Mouse (Mus musculus): ENCODE measurements at regions not wholly inside any gene's neighbourhood (a gene's known extent, or its start where the extent isn't known, plus 50 kb on each side); places are given as distances from the start of the nearest gene placed in this dataset.
A peak's percentile ranks its signal among the peaks of the same experiment; 100 is the strongest.
"Not testable (repeated sequence)": the region's sequence is repeated elsewhere in the genome, so short reads cannot be mapped to it uniquely, and the experiment has no call there.

- DNase-seq (ENCODE audit: low spot score) = no peak
These were observed 68.1 kb upstream of the Adamts18 start for GRCm38 (mm10) chr8:113916649-113917048.

DNA sequence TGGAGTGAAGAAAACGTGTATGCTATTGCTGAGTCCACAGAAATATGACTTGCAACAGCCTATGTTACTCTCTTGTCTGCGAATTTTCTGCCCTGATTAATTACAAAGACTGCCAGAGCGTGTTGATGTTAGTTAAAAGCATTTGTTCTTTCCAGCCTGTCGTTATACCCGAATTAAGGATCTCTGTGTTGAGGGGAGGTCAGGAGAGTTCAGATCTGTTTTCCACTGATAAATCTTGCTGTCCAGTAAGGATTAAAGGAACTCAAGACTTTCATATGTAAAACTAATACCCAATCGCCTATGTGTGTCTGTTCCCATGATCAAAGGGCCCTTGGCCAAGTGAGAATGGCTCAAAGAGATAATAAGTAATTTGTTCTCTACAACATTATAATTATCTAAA lies 68.7 kb upstream of the Adamts18 start:
- no peak for DNase-seq (ENCODE audit: low spot score)

DNA sequence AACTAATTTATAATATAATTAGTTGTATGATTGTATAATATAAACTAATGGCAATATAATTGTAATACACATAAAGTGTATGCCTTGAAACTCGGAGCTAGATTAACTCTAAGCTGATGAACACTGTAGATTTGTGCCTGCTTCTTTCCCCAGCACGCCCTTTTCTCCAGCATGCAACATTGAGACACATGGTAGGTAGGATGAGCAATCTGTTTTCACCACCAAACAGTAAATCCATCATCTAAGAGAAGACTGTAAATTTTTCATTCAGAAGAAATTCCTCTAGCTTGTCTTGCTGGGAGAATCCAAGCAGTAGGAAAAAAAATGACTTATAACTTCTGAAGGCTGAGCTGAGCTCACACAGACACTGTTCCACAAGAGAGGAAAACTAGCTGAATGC lies 71.8 kb upstream of the Adamts18 start:
- DNase-seq (ENCODE audit: low spot score) = no peak

DNA sequence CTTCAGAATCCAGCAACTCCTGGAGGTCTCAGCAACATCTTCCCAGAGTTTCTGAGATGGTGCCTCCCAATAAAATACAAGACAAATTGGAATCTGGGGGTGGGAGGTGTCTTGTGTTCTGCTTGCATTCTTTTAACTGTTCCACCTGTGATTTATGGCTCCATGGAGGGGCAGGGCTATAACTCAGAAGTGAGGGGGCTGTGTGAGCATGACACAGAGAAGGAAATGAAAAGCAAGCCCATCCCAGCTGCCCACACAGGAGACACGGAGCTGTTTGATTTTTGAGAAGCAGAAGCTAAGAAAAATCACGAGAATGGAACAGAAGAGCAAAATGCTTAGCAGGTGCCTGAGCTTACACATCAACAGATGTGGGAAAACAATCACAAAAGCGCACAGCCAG lies 74.8 kb upstream of the Adamts18 start:
- no peak for DNase-seq (ENCODE audit: low spot score)

- no peak for DNase-seq (ENCODE audit: low spot score)
These were observed 105.2 kb upstream of the Adamts18 start for GRCm38 (mm10) chr8:113953721-113954120.

DNA sequence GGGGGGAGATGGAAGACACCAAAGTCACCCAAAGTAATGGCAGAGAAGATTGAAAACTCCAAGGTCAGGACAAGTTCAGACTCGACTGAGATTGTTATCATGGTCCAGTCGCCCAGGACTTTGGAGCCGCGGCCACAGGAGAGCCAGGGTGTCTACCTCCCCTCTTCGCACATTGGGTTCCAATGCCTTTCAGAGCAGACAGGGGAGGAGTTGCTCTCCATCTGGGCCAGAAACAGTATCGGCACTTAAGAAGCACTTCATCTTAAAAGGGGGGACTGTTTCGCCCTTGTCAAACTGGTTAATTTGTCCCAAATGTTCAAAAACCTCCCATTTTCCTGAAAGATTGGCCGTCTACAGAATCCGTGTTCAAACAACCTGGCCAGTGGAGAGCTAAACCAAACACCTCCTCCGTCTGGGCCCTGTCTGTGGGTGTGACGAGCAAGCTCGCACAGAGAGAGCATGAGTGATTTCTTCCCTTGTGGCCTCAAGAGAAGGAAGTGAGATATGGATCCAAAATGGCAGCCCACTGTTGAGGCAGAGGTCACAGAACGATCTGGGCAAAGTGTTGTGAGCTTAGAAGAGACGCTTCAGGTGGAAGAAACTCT lies 108.0 kb upstream of the Adamts18 start:
- no peak for DNase-seq (ENCODE audit: low spot score)

GRCm38 (mm10) chr8:113957821-113958220 lies 109.3 kb upstream of the Adamts18 start:
- no peak for DNase-seq (ENCODE audit: low spot score)

GRCm38 (mm10) chr8:113975810-113976209 lies 127.3 kb upstream of the Adamts18 start:
- no peak for DNase-seq (ENCODE audit: low spot score)

DNA sequence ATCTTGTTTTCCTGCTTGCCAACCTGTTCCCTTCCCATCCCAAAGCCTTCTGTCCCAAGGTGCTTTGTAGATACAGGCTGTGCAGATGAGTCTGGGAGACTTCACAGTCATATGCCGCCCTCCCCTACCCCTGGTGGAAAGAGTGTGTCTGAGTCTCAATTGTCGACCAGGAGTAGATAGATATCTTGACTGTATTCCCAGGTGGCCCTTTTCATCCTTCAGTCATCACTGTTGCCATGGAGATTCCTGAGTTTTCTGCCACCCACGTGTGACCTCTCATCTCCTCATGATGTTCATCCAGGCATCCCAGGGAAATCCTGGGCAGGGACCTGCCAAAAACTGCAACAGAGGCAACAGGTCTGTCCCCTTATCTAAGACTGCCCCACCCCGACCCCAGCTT lies 128.1 kb upstream of the Adamts18 start:
- no peak for DNase-seq (ENCODE audit: low spot score)

DNA sequence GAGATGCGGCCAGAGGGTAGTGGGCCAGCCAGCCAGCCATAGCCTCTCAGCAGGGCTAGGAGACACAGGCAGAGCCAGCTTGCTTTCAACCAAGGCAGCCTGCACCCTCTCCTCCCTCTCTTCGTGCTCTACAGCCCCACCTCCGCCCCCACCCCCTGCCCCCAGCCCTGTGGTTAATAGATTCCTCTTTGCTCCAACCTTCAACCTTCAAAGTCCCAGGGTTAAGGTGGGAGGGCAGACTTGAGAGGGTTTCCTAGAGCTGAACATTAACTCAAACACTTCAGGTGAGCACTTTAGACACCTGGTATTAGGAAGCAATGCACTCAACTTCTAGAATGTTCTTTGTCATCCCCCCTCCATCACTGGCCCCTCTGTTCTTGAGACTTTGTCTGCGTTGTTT lies 128.5 kb upstream of the Adamts18 start:
- DNase-seq (ENCODE audit: low spot score) = no peak

DNA sequence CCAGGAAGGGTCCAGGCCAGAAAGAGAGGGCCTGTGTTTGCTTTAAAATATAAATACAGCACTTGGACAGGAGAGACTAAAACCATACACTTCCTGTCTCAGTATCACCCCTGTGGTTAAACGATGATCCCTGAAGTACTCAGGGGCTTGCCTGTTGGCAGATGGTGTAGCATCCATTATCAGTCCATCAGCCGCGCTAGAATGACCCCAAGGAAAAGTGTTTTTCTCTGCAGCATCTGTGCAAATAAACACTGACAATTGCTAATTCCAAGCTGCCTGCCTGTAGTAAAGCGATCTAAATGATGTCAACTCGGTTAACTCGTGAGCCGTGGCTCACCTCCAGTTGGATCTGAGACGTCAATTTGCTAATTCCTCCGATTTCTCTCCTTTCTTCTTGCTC lies 130.4 kb upstream of the Adamts18 start:
- DNase-seq (ENCODE audit: low spot score) = no peak

GRCm38 (mm10) chr8:113979837-113980236 lies 131.3 kb upstream of the Adamts18 start:
- no peak for DNase-seq (ENCODE audit: low spot score)

DNA sequence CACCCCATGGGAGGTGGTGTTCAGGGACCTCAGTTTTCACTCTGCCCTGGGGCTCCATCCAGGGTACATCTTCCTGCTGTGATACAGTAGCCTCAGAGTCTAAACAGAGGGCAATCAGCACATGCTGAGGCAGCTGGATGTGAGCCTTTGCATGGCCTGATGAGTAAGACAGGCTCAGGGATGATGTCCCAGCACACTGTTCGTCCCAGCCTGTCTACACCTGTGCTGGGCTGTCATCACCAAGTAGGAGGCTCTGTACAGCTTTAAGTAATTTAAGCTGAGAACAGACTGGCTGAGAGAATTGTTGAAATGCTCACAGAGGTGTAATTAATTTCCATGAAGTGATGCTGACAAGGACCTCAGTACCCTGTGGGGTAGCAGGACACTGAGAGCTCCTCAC lies 132.8 kb upstream of the Adamts18 start:
- no peak for DNase-seq (ENCODE audit: low spot score)

DNA sequence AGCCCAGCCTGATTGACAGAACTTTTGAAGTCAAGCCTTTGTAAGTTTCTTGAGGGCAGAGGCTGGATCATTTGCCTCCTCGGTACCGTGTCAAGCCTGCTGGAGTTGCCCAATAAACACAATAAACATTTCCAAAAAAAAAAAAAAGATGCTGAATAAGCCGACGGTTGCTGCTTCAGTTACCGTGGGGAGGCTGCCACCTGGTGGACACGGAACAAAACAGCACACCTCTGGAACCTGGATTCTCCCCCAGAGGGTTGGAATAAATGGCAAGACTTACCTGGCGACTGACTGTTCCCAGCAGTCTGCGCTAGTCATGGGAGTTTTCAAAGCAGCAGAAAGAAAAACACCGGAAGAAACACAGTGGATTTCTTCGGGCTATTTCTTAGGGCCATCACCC lies 136.3 kb upstream of the Adamts18 start:
- peak; percentile 17 for DNase-seq (ENCODE audit: low spot score)

- no peak for DNase-seq (ENCODE audit: low spot score)
These were observed 136.9 kb upstream of the Adamts18 start for GRCm38 (mm10) chr8:113985471-113985870.

- no peak for DNase-seq (ENCODE audit: low spot score)
These were observed 137.4 kb upstream of the Adamts18 start for GRCm38 (mm10) chr8:113985948-113986347.

- DNase-seq (ENCODE audit: low spot score) = no peak
These were observed 142.2 kb upstream of the Adamts18 start for GRCm38 (mm10) chr8:113990718-113991117.

DNA sequence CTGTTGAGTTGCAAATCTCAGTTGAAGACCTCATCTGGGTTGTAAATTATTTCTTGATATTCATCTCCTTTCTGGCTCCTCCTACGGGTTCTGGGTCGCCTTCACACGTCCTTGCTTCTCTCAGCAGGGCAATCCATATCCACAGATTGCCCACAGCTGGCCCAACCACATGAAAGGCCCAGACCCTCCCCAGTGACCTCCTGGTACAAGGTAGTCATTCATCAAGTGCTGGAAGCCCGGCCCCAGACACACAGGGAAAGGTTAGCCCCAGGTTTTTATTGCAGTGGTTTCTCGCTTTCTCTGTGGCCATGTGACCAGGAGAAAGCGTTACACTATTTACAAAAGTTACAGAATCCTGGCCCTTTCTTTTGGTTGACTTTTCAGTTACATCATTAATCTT lies 134.5 kb upstream of the Nudt7 start:
- DNase-seq (ENCODE audit: low spot score) = no peak

GRCm38 (mm10) chr8:114001674-114002073 lies 131.7 kb upstream of the Nudt7 start:
- no peak for DNase-seq (ENCODE audit: low spot score)

DNA sequence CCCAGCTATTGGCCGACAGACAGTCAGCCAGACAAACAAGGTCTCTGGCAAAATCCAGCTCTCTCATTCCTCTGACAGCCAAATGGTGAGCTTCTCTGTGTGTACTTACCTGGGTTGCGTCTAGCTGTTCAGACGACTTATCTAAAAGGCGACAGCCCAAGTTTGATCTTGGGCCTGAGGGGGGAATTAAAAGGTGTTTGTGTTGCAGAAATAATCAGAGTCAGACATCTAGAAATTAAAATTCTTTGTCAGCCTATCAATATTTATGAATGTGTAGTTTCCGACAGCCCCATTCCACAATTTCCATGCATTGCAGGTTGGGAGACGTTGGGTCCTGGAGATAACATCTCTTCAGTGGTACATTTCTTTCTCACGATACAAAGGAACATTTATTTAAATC lies 128.9 kb upstream of the Nudt7 start:
- no peak for DNase-seq (ENCODE audit: low spot score)

GRCm38 (mm10) chr8:114006587-114006986 lies 126.8 kb upstream of the Nudt7 start:
- no peak for DNase-seq (ENCODE audit: low spot score)

DNA sequence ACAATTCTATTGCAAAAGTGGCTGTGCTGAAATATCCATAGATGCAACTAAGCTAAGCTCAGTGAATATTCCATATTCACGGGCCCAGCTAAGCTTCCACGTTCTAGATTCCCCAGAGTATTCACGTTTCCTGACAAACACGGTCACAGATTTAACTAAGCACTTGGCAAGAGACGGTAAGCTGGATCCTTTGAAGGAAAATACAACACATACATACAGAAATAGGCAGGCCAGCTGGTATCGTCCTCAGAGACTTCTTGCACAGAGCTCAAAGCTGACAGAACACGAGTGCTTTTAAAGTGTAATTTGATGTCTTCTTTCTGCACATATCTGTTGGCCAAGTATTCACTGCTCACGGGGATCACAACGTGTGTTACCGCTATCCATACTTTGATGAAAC lies 126.3 kb upstream of the Nudt7 start:
- DNase-seq (ENCODE audit: low spot score) = no peak

- no peak for DNase-seq (ENCODE audit: low spot score)
These were observed 115.0 kb upstream of the Nudt7 start for GRCm38 (mm10) chr8:114018364-114018763.

- not testable (repeated sequence) for DNase-seq (ENCODE audit: low spot score)
These were observed 103.2 kb upstream of the Nudt7 start for GRCm38 (mm10) chr8:114030141-114030540.

DNA sequence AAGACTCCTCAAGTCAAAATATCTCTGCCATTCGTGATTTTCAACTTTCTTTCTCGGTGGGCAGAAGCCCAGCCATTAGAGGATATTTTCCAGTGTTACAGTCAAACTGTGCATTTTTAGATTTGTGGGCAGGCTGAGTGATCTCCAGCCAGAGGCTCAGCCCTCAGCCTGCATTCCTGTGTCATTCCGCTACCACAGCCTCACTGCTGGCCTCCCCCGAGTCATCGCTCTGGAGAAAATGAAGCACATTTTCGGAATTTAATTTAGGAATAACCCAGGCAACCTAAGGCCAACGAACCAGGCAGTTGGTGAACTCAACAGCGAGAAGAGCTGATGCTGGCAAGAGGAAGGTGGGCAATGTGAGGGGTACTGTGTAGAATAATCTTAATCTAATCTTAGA lies 80.9 kb upstream of the Nudt7 start:
- DNase-seq (ENCODE audit: low spot score) = no peak
